Mouse (Mus musculus) common myeloid progenitor, adult 5-6 weeks (primary cell): ENCODE data around the gene Mylk4. TPM values are rescaled to one million over a fixed set of nuclear protein-coding genes. Genes with fewer than 3 reads are reported as not detected.

ENCODE experiments used
- ATAC-seq: replicated peaks from 2 replicates; pipeline ENCODE4 v1.8.0; 2016; ENCODE audit warnings: low read depth, mild to moderate bottlenecking, moderate TSS enrichment, inconsistent platforms; ENCODE audit not compliant: poor library complexity, severe bottlenecking
- total RNA-seq: library from RNA; stranded (forward); fragments of 200-1000, 187-1606 nt; gene quantifications from 2 replicates; pipeline ENCODE4 v1.2.3, GENCODE M21; 2017

Mylk4 gene
- total RNA-seq, 1 experiment from 2014 or later, result not detected

GRCm38 (mm10) chr13:32657583-32657982 lies 126.2 kb downstream of the Mylk4 start:
- no peak for ATAC-seq

Other genes starting within 250 kb of the Mylk4 start
- 33.5 and 34.9 TPM in 2 replicates for gene Wrnip1, start 18.1 kb upstream of the Mylk4 start, total RNA-seq
- gene D930007J09Rik, start 18.9 kb upstream of the Mylk4 start, total RNA-seq, result not detected in 2 replicates
- 219 and 222 TPM in 2 replicates for gene Serpinb1a, start 67.2 kb upstream of the Mylk4 start, total RNA-seq
- gene Serpinb1c, start 114.3 kb upstream of the Mylk4 start, total RNA-seq, result not detected in 2 replicates
- gene Serpinb6b, start 181.3 kb upstream of the Mylk4 start, total RNA-seq, result 14.7 and 15.7 TPM in 2 replicates
- gene Serpinb9, start 219.3 kb upstream of the Mylk4 start, total RNA-seq, result 7.5 and 7.9 TPM in 2 replicates
- not detected in 2 replicates for gene Serpinb9b, start 243.5 kb upstream of the Mylk4 start, total RNA-seq